Mouse (Mus musculus) midbrain, embryonic 12.5 days (tissue): ENCODE results near the gene Tinagl1. TPM values are rescaled to one million over a fixed set of nuclear protein-coding genes. Genes with fewer than 3 reads are reported as not detected.

Experiments used
- ATAC-seq: fragments of 200-750 bp; cut with Nextera tagmentation; 2 replicates; pipeline ENCODE4 v1.8.0; 2017; ENCODE audit warnings: low read depth, moderate TSS enrichment, moderate library complexity; ENCODE audit not compliant: low FRiP score
- H3K27ac ChIP-seq: fragments of 300-500 bp; sonication (generic); replicated peaks from 2 replicates; pipeline ENCODE4 v1.5.1; 2016; ENCODE audit warnings: mild to moderate bottlenecking
- H3K27me3 ChIP-seq: fragments of 300-500 bp; sonication (generic); 2 replicates; pipeline ENCODE4 v1.6.1; 2016; ENCODE audit warnings: mild to moderate bottlenecking
- H3K36me3 ChIP-seq: fragments of 300-500 bp; sonication (generic); 2 replicates; pipeline ENCODE4 v1.6.1; 2016
- H3K4me1 ChIP-seq: fragments of 300-500 bp; sonication (generic); 2 replicates; pipeline ENCODE4 v1.6.1; 2016
- H3K4me2 ChIP-seq: fragments of 300-500 bp; sonication (generic); replicated peaks from 2 replicates; pipeline ENCODE4 v1.6.1; 2016; ENCODE audit warnings: mild to moderate bottlenecking, moderate library complexity
- H3K4me3 ChIP-seq: fragments of 300-500 bp; sonication (generic); 2 replicates; pipeline ENCODE4 v1.5.1; 2016; ENCODE audit warnings: mild to moderate bottlenecking
- H3K9ac ChIP-seq: fragments of 300-500 bp; sonication (generic); replicated peaks from 2 replicates; pipeline ENCODE4 v1.6.1; 2016; ENCODE audit warnings: mild to moderate bottlenecking, moderate library complexity
- H3K9me3 ChIP-seq: fragments of 300-500 bp; sonication (generic); 2 replicates; pipeline ENCODE4 v1.6.1; 2016; ENCODE audit warnings: mild to moderate bottlenecking
- WGBS: fragments of 180-500 bp; shearing (Covaris S2); methylation state at CpG from one replicate; pipeline ENCODE4 v1.1.7; 2016; 5-methylcytosine and 5-hydroxymethylcytosine counted together
- polyA plus RNA-seq: library from polyadenylated mRNA; unstranded; fragments of >200 nt; fragmentation: Nextera tagmentation; extraction: Ambion mirVana; gene quantifications from 2 replicates; pipeline ENCODE4 v1.2.1, GENCODE M21; 2016

Tinagl1 gene
- polyA plus RNA-seq, 1 experiment from 2014 or later = 7.9 TPM

DNA sequence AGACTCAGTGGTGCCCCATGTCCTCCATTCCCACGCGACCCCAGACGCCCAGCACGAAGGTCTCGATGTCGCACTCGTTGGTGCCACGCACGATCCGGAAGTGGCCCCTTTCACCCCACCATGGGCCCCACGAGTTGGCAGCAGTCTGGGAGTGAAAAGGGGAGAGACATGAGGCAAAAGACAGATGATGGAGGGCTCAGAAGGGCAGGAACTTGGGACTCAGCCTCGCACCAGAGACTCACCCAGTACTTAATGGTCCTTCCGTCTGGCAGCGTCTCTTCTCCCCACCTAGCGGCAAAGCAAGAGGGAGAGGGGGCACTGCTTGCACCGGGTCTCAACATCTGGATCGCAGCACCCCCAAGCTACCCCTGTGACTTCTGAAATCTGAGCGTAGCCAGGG is 8.9 kb downstream of the Tinagl1 start:
- Histone ChIP-seq H3K27ac (no peak overlapping the region), H3K4me2 (no peak overlapping the region), H3K36me3 (no peaks in the 10 kb centered on the region), H3K9ac (no peak overlapping the region), H3K9me3 (no peaks in the 10 kb centered on the region), H3K4me1 (peaks cover 23% of the 10 kb centered on the region), H3K27me3 (peaks cover 68% of the 10 kb centered on the region), H3K4me3 (no peak overlapping the region)
- no peak for ATAC-seq
- 82% methylated on average over 18 of the region's 18 CpGs for WGBS

DNA sequence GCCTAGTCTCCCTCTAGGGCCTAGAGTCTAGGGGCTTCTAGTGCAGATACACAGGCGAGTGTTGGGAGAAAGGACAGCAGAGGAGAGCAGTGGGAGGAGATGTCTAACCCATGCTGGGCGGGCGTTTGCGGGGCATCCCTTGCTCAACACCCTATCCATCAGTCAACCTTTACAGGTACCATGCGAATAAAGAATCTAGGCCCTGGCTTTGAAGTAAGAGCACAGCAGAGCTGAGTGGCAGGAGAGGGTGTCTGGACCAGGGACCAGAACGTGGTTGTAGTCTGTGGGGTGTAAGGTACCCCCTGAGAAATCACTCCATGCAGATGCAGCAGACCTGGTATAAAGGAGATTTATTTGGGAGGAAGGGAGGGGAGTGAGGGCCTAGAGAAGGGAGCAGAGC is 10.8 kb downstream of the Tinagl1 start:
- H3K4me1 ChIP-seq = peaks cover 23% of the 10 kb centered on the region
- H3K27ac ChIP-seq = no peak overlapping the region
- 70% methylated on average over 6 of the region's 6 CpGs for WGBS

GRCm38 (mm10) chr4:130163391-130163861 is 11.5 kb downstream of the Tinagl1 start:
- 3% methylated on average over 20 of the region's 20 CpGs for WGBS
- H3K9ac ChIP-seq = peak overlapping the region; percentile 39; the same call in 1 of the 2 replicates
- H3K4me1 ChIP-seq = peaks cover 19% of the 10 kb centered on the region
- no peaks in the 10 kb centered on the region for H3K9me3 ChIP-seq
- H3K36me3 ChIP-seq = no peaks in the 10 kb centered on the region
- ATAC-seq = no peak
- H3K27ac ChIP-seq = no peak overlapping the region
- peak overlapping the region; percentile 4; the same call in 1 of the 2 replicates for H3K4me3 ChIP-seq
- H3K4me2 ChIP-seq = peak overlapping the region; percentile 32
- H3K27me3 ChIP-seq = peaks cover 79% of the 10 kb centered on the region

More for the DNA sequence above, 10.8 kb downstream of the Tinagl1 start:
- no peak overlapping the region for H3K4me2 ChIP-seq
- no peaks in the 10 kb centered on the region for H3K9me3 ChIP-seq
- no peaks in the 10 kb centered on the region for H3K36me3 ChIP-seq
- no peak overlapping the region for H3K9ac ChIP-seq
- no peak overlapping the region for H3K4me3 ChIP-seq
- ATAC-seq = no peak
- peaks cover 76% of the 10 kb centered on the region for H3K27me3 ChIP-seq

GRCm38 (mm10) chr4:130161349-130161748 is 13.6 kb downstream of the Tinagl1 start:
- 17% methylated on average over 4 of the region's 4 CpGs for WGBS
- no peaks in the 10 kb centered on the region for H3K36me3 ChIP-seq
- H3K27ac ChIP-seq = no peak overlapping the region
- peaks cover 62% of the 10 kb centered on the region for H3K27me3 ChIP-seq
- H3K4me1 ChIP-seq = peaks cover 11% of the 10 kb centered on the region
- 0 out of 2 replicates have a peak, but pooled peaks cover under 1% of the 10 kb centered on the region for H3K9me3 ChIP-seq
- no peak for ATAC-seq
- no peak overlapping the region for H3K4me3 ChIP-seq
- H3K9ac ChIP-seq = no peak overlapping the region
- H3K4me2 ChIP-seq = no peak overlapping the region

DNA sequence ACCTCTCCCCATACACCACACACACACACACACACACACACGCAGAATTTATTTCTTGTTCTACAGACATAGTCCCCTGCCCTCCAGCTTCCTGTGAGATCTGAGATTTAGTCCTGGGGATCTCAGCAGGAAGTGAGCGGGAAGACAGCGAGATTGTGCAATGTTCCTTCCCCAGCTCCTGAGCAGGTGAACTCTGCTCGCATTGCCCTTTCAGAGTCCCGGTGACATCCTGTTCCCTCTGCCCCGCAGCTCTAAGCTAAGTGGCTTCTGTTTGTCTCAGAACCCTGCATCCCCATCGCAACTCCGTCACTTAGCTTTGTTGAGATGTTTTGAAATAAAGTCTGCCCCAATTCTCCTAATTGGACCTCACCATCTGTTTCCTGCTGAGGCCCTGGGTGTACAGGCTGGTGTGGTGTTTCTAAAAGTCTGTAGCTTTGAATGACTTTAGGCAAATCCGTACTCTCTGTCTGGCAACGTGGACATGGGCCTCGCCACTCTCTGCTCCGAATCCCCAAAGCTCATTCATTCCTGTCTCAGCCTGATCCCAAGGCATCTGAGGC is 18.0 kb downstream of the Tinagl1 start:
- no peak overlapping the region for H3K4me2 ChIP-seq
- H3K36me3 ChIP-seq = no peaks in the 10 kb centered on the region
- H3K27ac ChIP-seq = no peak overlapping the region
- no peak for ATAC-seq
- H3K4me3 ChIP-seq = no peak overlapping the region
- H3K4me1 ChIP-seq = no peaks in the 10 kb centered on the region
- H3K9ac ChIP-seq = no peak overlapping the region
- 80% methylated on average over 12 of the region's 12 CpGs for WGBS
- H3K9me3 ChIP-seq = 0 out of 2 replicates have a peak, but pooled peaks cover 3% of the 10 kb centered on the region
- H3K27me3 ChIP-seq = peaks cover 32% of the 10 kb centered on the region

DNA sequence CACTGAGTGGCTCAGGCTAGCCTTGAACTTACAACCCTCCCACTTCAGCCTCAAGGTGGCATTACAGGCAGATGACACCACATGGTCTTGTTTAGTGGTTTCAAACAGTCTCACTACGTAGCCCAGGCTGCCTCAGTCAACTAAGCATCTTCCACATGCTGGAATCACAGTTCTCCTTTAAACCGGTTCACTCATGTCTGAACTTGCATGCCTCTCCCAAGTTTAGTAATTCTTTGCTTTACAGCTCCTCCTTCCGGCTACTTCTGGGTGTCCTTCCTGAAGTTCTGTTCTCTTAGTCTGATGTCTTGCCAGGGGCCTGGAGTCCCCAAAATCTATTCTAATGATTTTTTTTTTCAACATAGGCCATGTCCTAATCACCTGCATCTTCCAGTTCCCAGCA is 20.7 kb downstream of the Tinagl1 start:
- Histone ChIP-seq H3K4me1 (no peaks in the 10 kb centered on the region), H3K36me3 (no peaks in the 10 kb centered on the region), H3K27ac (no peak overlapping the region), H3K4me2 (no peak overlapping the region), H3K9ac (no peak overlapping the region), H3K27me3 (peaks cover 17% of the 10 kb centered on the region), H3K9me3 (0 out of 2 replicates have a peak, but pooled peaks cover 3% of the 10 kb centered on the region), H3K4me3 (no peak overlapping the region)
- ATAC-seq = no peak
- WGBS = 81% methylated on average over 3 of the region's 3 CpGs

GRCm38 (mm10) chr4:130148405-130148804 is 26.5 kb downstream of the Tinagl1 start:
- H3K9ac ChIP-seq = no peak overlapping the region
- no peak overlapping the region for H3K27ac ChIP-seq
- peaks cover 11% of the 10 kb centered on the region for H3K27me3 ChIP-seq
- H3K4me1 ChIP-seq = no peaks in the 10 kb centered on the region
- H3K4me2 ChIP-seq = no peak overlapping the region
- H3K9me3 ChIP-seq = no peaks in the 10 kb centered on the region
- H3K4me3 ChIP-seq = no peak overlapping the region
- ATAC-seq = no peak
- H3K36me3 ChIP-seq = no peaks in the 10 kb centered on the region
- WGBS = 87% methylated on average over 10 of the region's 10 CpGs

DNA sequence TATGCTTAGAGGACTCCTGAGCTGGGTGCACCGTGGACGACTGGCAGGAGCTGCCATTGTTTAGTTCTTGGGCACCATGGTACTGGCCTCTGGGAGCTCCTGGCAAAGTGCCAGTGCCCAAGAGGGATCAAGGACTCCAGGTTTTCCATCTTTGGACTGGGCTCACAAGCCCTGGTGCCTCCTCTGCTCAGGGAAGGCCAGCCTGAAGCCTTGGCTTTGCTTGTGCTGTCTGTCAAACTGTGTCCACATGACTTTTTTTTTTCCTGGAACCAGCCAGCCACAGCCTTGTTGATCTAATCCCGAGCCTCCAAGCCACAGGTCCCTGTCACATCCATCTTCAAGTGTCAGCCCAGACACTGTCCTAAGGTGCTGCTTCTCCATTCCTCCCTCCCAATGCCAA is 33.1 kb downstream of the Tinagl1 start:
- no peak overlapping the region for H3K4me2 ChIP-seq
- peaks cover 24% of the 10 kb centered on the region for H3K4me1 ChIP-seq
- WGBS = 75% methylated on average over 3 of the region's 3 CpGs
- H3K27me3 ChIP-seq = peaks cover 61% of the 10 kb centered on the region
- H3K9ac ChIP-seq = no peak overlapping the region
- ATAC-seq = no peak
- H3K27ac ChIP-seq = no peak overlapping the region
- H3K9me3 ChIP-seq = no peaks in the 10 kb centered on the region
- no peaks in the 10 kb centered on the region for H3K36me3 ChIP-seq
- no peak overlapping the region for H3K4me3 ChIP-seq

GRCm38 (mm10) chr4:130140992-130141402 is 33.9 kb downstream of the Tinagl1 start:
- Histone ChIP-seq H3K27me3 (peaks cover 68% of the 10 kb centered on the region), H3K4me1 (peaks cover 24% of the 10 kb centered on the region), H3K4me3 (no peak overlapping the region), H3K27ac (peak overlapping the region; percentile 54), H3K4me2 (no peak overlapping the region), H3K36me3 (no peaks in the 10 kb centered on the region), H3K9me3 (no peaks in the 10 kb centered on the region), H3K9ac (no peak overlapping the region)
- 63% methylated on average over 9 of the region's 9 CpGs for WGBS
- ATAC-seq = no peak

DNA sequence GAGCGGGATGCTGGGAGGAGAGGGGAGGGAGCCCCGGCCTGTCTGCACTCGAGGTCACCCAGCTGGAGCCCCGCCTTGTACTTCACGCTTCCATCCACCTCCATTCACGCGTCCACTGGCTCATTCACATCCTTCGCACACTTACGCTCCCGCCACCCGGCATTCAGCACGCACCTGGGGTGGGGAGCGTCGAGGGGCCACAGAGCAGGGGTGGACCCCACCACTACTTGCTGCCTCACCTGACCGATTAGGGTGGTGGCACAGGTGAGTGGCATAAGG is 35.8 kb downstream of the Tinagl1 start, which contains the start of gene Hcrtr1:
Gene Hcrtr1, minus strand, starts transcription at position 146 of the 279 bp plus-strand sequence.
- 2% methylated on average over 12 of the region's 15 CpGs for WGBS
- Histone ChIP-seq H3K9me3 (no peaks in the 10 kb centered on the region), H3K36me3 (no peaks in the 10 kb centered on the region), H3K4me3 (peak within 1 kb of the TSS; percentile 45), H3K27me3 (peaks cover 72% of the 10 kb centered on the region), H3K4me2 (peak within 1 kb of the TSS; percentile 90), H3K27ac (no peak within 1 kb of the TSS), H3K4me1 (peaks cover 24% of the 10 kb centered on the region), H3K9ac (peak within 1 kb of the TSS; percentile 46)
- ATAC-seq = no peak

- Histone ChIP-seq H3K4me2 (peak overlapping the region; percentile 90), H3K4me3 (peak overlapping the region; percentile 45), H3K9ac (peak overlapping the region; percentile 46), H3K9me3 (no peaks in the 10 kb centered on the region), H3K27me3 (peaks cover 72% of the 10 kb centered on the region), H3K4me1 (peaks cover 24% of the 10 kb centered on the region), H3K36me3 (no peaks in the 10 kb centered on the region), H3K27ac (no peak overlapping the region)
- peak; percentile 83 for ATAC-seq
- under 1% methylated on average over 49 of the region's 57 CpGs for WGBS
Observed at GRCm38 (mm10) chr4:130138441-130139213, 36.3 kb downstream of the Tinagl1 start.

DNA sequence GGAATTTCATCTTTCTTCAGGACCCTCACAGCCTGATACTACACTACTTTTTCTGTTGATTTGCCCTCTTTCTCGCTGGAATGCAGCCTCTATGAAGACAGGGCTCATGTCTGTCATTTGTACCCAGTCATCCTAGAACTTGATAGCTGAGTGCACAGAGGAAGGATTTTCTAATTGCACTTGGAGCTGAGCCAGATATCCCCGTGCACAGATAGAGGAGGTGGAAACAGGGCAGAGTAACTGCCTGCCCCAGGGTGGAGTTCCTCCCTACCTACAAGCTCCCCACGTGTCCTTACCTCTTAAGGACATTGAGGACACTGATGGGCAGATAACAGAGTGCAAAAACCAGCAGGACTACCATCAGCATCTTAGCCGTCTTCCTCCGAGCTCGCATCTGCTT is 41.5 kb downstream of the Tinagl1 start:
- Histone ChIP-seq H3K36me3 (no peaks in the 10 kb centered on the region), H3K9ac (no peak overlapping the region), H3K4me3 (no peak overlapping the region), H3K4me2 (no peak overlapping the region), H3K27me3 (peaks cover 31% of the 10 kb centered on the region), H3K4me1 (peaks cover 3% of the 10 kb centered on the region), H3K9me3 (no peaks in the 10 kb centered on the region), H3K27ac (no peak overlapping the region)
- no peak for ATAC-seq
- WGBS = 69% methylated on average over 6 of the region's 6 CpGs
